Mouse (Mus musculus) liver, embryonic 14.5 days (tissue): ENCODE data around the gene Tmem50b. TPM values are rescaled to one million over a fixed set of nuclear protein-coding genes. Genes with fewer than 3 reads are reported as not detected.

Experiments used
- ATAC-seq: fragments of 200-750 bp; cut with Nextera tagmentation; 2 replicates; pipeline ENCODE4 v1.8.0; 2017; ENCODE audit warnings: moderate number of reproducible peaks, mild to moderate bottlenecking, moderate library complexity; ENCODE audit not compliant: insufficient read depth
- DNase-seq, 3 experiments: peaks; one replicate each; pipeline ENCODE4 v3.0.0-alpha.2; 2012 to 2013; ENCODE audit warnings: low read depth in 3 of 3, low spot score in 3 of 3
- H3K27ac ChIP-seq: fragments of 300-500 bp; sonication (generic); 2 replicates; pipeline ENCODE4 v1.5.1; 2014; ENCODE audit warnings: moderate library complexity, mild to moderate bottlenecking, control low read depth, inconsistent platforms
- H3K27me3 ChIP-seq: fragments of 300-500 bp; sonication (generic); 2 replicates; pipeline ENCODE4 v1.6.1; 2014; ENCODE audit warnings: mild to moderate bottlenecking, low read length, moderate library complexity; ENCODE audit not compliant: control insufficient read depth, insufficient read depth
- H3K36me3 ChIP-seq: fragments of 300-500 bp; sonication (generic); replicated peaks from 2 replicates; pipeline ENCODE4 v1.6.1; 2014; ENCODE audit warnings: low read depth; ENCODE audit not compliant: control insufficient read depth, insufficient read depth
- H3K4me1 ChIP-seq, 2 experiments: fragments of 200-500 bp in 1 of 2; fragments of 300-500 bp in 1 of 2; sonication (generic) in 1 of 2; replicated peaks; 2 replicates each; pipeline ENCODE4 v1.6.1; 2012 to 2014; ENCODE audit warnings: antibody characterized with exemption in 1 of 2, inconsistent platforms in 1 of 2, low read length in 1 of 2; ENCODE audit not compliant: control insufficient read depth in 2 of 2, insufficient read depth in 2 of 2
- H3K4me2 ChIP-seq: fragments of 300-500 bp; sonication (generic); 2 replicates; pipeline ENCODE4 v1.6.1; 2014; ENCODE audit warnings: low read depth, mild to moderate bottlenecking, control low read depth, moderate library complexity
- H3K4me3 ChIP-seq, 2 experiments: fragments of 200-500 bp in 1 of 2; fragments of 300-500 bp in 1 of 2; sonication (generic) in 1 of 2; 2 replicates each; pipeline ENCODE4 v1.5.1; 2012 to 2014; ENCODE audit warnings: low read depth in 2 of 2, low read length in 2 of 2, mild to moderate bottlenecking in 2 of 2, control low read depth in 1 of 2, inconsistent platforms in 1 of 2, moderate library complexity in 1 of 2; ENCODE audit not compliant: insufficient read depth in 1 of 2
- H3K9ac ChIP-seq: fragments of 300-500 bp; sonication (generic); replicated peaks from 2 replicates; pipeline ENCODE4 v1.6.1; 2014; ENCODE audit warnings: mild to moderate bottlenecking, control low read depth, moderate library complexity
- H3K9me3 ChIP-seq: fragments of 300-500 bp; sonication (generic); 2 replicates; pipeline ENCODE4 v1.6.1; 2016; ENCODE audit warnings: low read length, mixed read lengths; ENCODE audit not compliant: control insufficient read depth
- CTCF ChIP-seq: IDR thresholded peaks from 2 replicates; pipeline ENCODE4 v1.5.1; 2016; ENCODE audit warnings: antibody characterized with exemption, low read depth, control low read depth
- EP300 ChIP-seq: IDR thresholded peaks from 2 replicates; pipeline ENCODE4 v1.6.1; 2016; ENCODE audit warnings: antibody characterized with exemption, low read depth
- WGBS: fragments of 180-500 bp; shearing (Covaris S2); extraction: QIAGEN DNeasy Blood & Tissue Kit; methylation state at CpG from one replicate; pipeline ENCODE4 v1.1.7; 2014; ENCODE audit not compliant: insufficient replicate concordance; 5-methylcytosine and 5-hydroxymethylcytosine counted together
- polyA plus RNA-seq, 2 experiments: library from polyadenylated mRNA; depleted of rRNA in 1 of 2; stranded (reverse) in 1 of 2; unstranded in 1 of 2; fragments of >200 nt; fragmentation: Nextera tagmentation in 1 of 2; extraction: Ambion mirVana in 1 of 2; gene quantifications; 2 replicates each; pipeline versions ENCODE4 v1.2.1 to v1.2.3; 2012 to 2014

Tmem50b gene
- polyA plus RNA-seq, 2 experiments: 2.8 to 5.0 TPM

GRCm38 (mm10) chr16:91601081-91601480 lies 3.5 kb upstream of the Tmem50b start:
- ATAC-seq (no peak), DNase-seq (no peak)
- WGBS: 47% methylated on average over 4 of the region's 4 CpGs

GRCm38 (mm10) chr16:91599242-91599641 lies 1.6 kb upstream of the Tmem50b start:
- Histone ChIP-seq H3K4me2 (no peak overlapping the region), H3K36me3 (no peaks in the 10 kb centered on the region), H3K4me3 (no peak overlapping the region), H3K4me1 (peaks cover 12 to 17% of the 10 kb centered on the region in 2 experiments), H3K9ac (no peak overlapping the region), H3K27ac (no peak overlapping the region), H3K27me3 (peaks cover 6% of the 10 kb centered on the region), H3K9me3 (no peaks in the 10 kb centered on the region)
- TF ChIP-seq CTCF (peak; percentile 22; the same call in 1 of the 2 replicates), EP300 (no peak)
- ATAC-seq: no peak
- DNase-seq: no peak

More at GRCm38 (mm10) chr16:91601081-91601480, 3.5 kb upstream of the Tmem50b start:
- H3K9ac ChIP-seq: no peak overlapping the region
- no peak overlapping the region for H3K27ac ChIP-seq
- H3K9me3 ChIP-seq: no peaks in the 10 kb centered on the region
- H3K4me1 ChIP-seq: peaks cover 12 to 17% of the 10 kb centered on the region in 2 experiments
- H3K4me3 ChIP-seq: no peak overlapping the region
- no peaks in the 10 kb centered on the region for H3K36me3 ChIP-seq
- no peak for TF ChIP-seq EP300
- TF ChIP-seq CTCF: no peak
- peaks cover 6% of the 10 kb centered on the region for H3K27me3 ChIP-seq
- no peak overlapping the region for H3K4me2 ChIP-seq

- TF ChIP-seq CTCF: no peak
- peak overlapping the region; percentile 55 for H3K9ac ChIP-seq
- DNase-seq (no peak), ATAC-seq (peak; percentile 70)
- H3K36me3 ChIP-seq: no peaks in the 10 kb centered on the region
- peak overlapping the region; percentile 98 for H3K4me2 ChIP-seq
- H3K9me3 ChIP-seq: no peaks in the 10 kb centered on the region
- H3K4me1 ChIP-seq: peaks cover 12 to 17% of the 10 kb centered on the region in 2 experiments
- H3K4me3 ChIP-seq: peak overlapping the region; percentile 65 to 68
- H3K27ac ChIP-seq: no peak overlapping the region
- H3K27me3 ChIP-seq: peaks cover 6% of the 10 kb centered on the region
- under 1% methylated on average over 74 of the region's 75 CpGs for WGBS
Observed at GRCm38 (mm10) chr16:91596779-91597671, 575 bp downstream of the Tmem50b start.

- DNase-seq (peak in 2 of 3 experiments; percentile 20 to 37), ATAC-seq (no peak)
- H3K27me3 ChIP-seq: peaks cover 6% of the 10 kb centered on the region
- peak overlapping the region; percentile 98 for H3K4me2 ChIP-seq
- H3K9me3 ChIP-seq: no peaks in the 10 kb centered on the region
- H3K4me3 ChIP-seq: peak overlapping the region; percentile 65 to 68
- no peak overlapping the region for H3K27ac ChIP-seq
- no peak for TF ChIP-seq CTCF
- no peak for TF ChIP-seq EP300
- H3K36me3 ChIP-seq: no peaks in the 10 kb centered on the region
- H3K9ac ChIP-seq: peak overlapping the region; percentile 20
- peaks cover 12 to 16% of the 10 kb centered on the region in 2 experiments for H3K4me1 ChIP-seq
- 8% methylated on average over 9 of the region's 9 CpGs for WGBS
Observed at GRCm38 (mm10) chr16:91596397-91596778, 1.2 kb downstream of the Tmem50b start.

GRCm38 (mm10) chr16:91595076-91595475 lies 2.5 kb downstream of the Tmem50b start:
- no peak for TF ChIP-seq EP300
- no peak for TF ChIP-seq CTCF
- H3K4me3 ChIP-seq: no peak overlapping the region
- peaks cover 10 to 12% of the 10 kb centered on the region in 2 experiments for H3K4me1 ChIP-seq
- H3K9me3 ChIP-seq: no peaks in the 10 kb centered on the region
- H3K27me3 ChIP-seq: peaks cover 6% of the 10 kb centered on the region
- DNase-seq (no peak), ATAC-seq (no peak)
- H3K36me3 ChIP-seq: no peaks in the 10 kb centered on the region
- no peak overlapping the region for H3K27ac ChIP-seq
- no peak overlapping the region for H3K9ac ChIP-seq
- no peak overlapping the region for H3K4me2 ChIP-seq
- WGBS: 84% methylated on average over 6 of the region's 6 CpGs
